Mouse (Mus musculus): Measurements from ENCODE around the gene Ripor3. TPM values are rescaled to one million over a fixed set of nuclear protein-coding genes. Genes with fewer than 3 reads are reported as not detected.

Gene Ripor3
- total RNA-seq, 2 experiments from 2014 or later: 1.6 to 1.7 TPM

GRCm38 (mm10) chr2:167997562-167997961, 12.9 kb downstream of the Ripor3 start:
- intact Hi-C loops (cut with DNase I; ENCODE audit: low total_unique reads): no loop called here
- DNase-seq: no peak

GRCm38 (mm10) chr2:167996672-167997215, 13.7 kb downstream of the Ripor3 start:
- no peak for DNase-seq
- intact Hi-C loops (cut with DNase I; ENCODE audit: low total_unique reads): no loop called here

DNA sequence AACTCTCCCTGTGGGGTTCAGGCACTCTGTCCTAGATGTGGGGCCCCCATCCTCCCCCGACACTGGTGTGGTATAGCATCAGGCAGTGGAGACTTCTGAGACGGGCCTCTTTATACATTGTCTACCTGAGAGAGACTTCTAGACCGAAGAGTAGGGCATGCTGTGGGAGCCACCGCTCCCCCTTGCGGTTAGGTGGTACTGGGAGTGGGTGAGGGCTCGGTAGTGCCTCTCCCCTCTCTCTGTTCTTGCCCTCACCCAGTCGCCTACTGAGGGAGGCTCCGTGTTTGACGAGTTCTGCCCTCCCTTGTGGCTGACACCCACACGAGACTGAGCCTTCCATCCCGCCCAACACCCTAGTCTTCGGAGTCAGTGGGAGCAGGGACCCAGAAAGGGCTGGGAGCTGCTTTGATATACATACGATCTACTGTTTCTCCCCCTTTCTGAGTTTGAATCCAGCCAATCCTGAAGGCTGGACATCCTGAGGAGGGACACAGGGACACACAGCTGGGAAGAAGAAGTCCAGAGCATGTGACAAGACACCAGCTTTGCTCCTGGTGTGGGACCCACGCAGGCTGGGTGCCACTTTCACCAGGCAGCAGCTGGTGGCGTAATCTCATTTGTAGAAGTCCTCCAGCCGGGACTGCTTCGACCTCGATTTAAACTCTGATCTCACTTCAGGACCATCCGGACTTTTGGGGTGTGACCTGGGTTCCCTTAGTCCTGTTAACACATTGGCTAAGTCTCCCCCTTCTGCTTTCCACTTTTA, 14.4 kb downstream of the Ripor3 start:
- intact Hi-C loops (cut with DNase I; ENCODE audit: low total_unique reads): no loop called here
- DNase-seq: no peak

DNA sequence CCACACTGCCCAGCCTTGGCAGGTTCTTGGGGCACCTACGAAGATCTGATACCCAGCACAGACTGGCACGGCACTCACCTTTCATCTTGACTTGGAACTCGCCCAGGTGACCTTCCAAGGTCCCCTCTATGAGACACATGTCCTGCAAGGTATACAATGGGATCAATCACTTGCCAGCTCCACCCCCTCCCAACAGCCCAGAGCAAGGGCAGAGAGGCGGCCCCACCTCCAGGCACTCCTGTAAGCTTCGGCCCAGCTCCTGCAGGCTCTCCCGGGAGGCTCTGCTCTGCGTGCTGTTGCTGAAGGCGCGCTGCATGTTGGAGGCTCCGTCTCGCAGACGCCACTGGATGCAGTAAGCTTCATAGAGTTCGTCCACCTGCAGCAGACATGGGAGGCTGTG, 17.2 kb downstream of the Ripor3 start:
- no peak for DNase-seq
- intact Hi-C loops (cut with DNase I; ENCODE audit: low total_unique reads): no loop called here

- DNase-seq: peak; percentile 73
- intact Hi-C loops (cut with DNase I; ENCODE audit: low total_unique reads): no loop called here
These were observed 21.1 kb downstream of the Ripor3 start for GRCm38 (mm10) chr2:167989310-167989709.

DNA sequence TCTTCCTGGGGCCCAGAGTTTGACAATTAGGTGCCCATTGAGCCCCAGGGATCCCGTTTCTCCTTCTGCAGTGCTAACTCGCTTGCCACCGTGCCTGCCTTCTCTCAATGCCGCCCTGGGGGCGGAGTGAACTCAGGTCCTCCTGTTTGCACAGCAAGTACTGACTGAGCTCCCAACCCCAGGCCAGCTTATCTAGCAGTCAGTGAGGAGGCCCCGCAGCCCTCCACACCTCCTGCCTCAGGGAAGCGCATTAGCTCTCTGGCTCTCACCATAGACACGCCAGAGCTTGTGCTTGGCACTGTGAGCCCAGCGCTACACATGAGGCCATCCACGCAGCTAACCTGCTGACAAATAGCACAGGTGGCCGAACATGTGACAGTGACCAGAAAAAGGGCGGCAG, 22.8 kb downstream of the Ripor3 start:
- DNase-seq: no peak
- intact Hi-C loops (cut with DNase I; ENCODE audit: low total_unique reads): no loop called here

DNA sequence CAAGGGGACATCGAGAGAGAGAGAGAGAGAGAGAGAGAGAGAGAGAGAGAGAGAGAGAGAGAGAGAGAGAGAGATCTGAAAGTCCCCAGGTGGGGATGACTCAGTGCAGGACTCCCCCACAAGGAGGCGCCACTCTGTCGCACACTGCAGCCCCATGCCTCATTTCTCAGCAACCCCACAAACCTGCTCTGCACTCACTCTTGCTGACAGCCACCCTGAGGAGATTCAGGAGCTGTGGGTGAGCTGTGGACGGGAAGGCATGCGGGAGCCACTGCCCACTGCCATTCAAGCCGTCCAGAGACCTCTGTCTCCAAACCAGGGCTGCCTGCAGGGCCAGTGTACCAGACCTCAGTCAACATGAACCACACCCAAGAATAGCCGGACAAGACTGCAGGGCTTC, 23.7 kb downstream of the Ripor3 start:
- peak; percentile 58 for DNase-seq
- intact Hi-C loops (cut with DNase I; ENCODE audit: low total_unique reads): no loop called here

GRCm38 (mm10) chr2:167984946-167985345, 25.5 kb downstream of the Ripor3 start:
- DNase-seq: no peak
- intact Hi-C loops (cut with DNase I; ENCODE audit: low total_unique reads): no loop called here

DNA sequence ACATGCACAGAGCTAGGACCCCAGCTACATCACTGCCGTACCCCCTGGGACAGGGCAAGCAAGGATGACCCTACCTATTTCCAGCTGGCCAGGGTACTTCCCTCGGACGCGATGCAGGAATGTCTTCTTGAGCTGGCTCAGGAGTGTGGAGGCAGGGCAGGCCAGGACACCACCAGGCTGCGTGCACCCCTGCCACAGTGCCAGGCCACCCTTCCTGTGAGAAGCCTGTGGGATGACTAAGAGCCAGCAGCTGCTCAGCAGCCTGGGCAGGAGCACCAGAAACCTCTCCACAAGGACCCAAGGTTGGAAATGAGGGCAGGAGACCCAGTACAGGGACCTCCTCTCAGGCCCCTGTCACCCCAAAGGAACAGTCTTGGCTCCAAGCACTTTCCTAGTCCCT, 26.0 kb downstream of the Ripor3 start:
- DNase-seq: peak; percentile 50
- intact Hi-C loops (cut with DNase I; ENCODE audit: low total_unique reads): no loop called here

GRCm38 (mm10) chr2:167982646-167983045, 27.8 kb downstream of the Ripor3 start:
- intact Hi-C loops (cut with DNase I; ENCODE audit: low total_unique reads): no loop called here

GRCm38 (mm10) chr2:167980391-167980790, 30.0 kb downstream of the Ripor3 start:
- intact Hi-C loops (cut with DNase I; ENCODE audit: low total_unique reads): no loop called here

More at GRCm38 (mm10) chr2:167982646-167983045, 27.8 kb downstream of the Ripor3 start:
- DNase-seq: peak; percentile 45

DNA sequence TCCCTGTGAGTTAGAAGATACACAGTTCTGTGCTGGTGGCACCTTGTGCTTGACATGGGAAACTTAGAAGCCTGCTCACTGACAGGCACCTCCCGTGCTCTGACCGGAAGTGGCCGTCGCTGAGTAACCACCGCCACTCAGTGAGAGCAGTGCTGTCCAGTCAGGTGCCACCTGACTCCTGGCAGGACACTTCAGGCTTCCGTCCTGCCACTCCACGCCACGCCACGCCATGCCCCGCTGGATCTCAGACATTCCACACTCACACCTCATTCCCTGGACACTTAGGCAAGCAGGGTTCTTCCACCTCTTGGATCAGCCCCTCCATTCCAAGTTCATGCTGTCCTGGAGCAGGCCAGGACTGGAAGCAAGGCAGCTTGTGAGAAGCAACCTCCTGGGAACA, 32.1 kb downstream of the Ripor3 start:
- DNase-seq: no peak
- intact Hi-C loops (cut with DNase I; ENCODE audit: low total_unique reads): no loop called here

More at GRCm38 (mm10) chr2:167980391-167980790, 30.0 kb downstream of the Ripor3 start:
- DNase-seq: no peak

GRCm38 (mm10) chr2:167975746-167976145, 34.7 kb downstream of the Ripor3 start:
- intact Hi-C loops (cut with DNase I; ENCODE audit: low total_unique reads): no loop called here
- DNase-seq: no peak

DNA sequence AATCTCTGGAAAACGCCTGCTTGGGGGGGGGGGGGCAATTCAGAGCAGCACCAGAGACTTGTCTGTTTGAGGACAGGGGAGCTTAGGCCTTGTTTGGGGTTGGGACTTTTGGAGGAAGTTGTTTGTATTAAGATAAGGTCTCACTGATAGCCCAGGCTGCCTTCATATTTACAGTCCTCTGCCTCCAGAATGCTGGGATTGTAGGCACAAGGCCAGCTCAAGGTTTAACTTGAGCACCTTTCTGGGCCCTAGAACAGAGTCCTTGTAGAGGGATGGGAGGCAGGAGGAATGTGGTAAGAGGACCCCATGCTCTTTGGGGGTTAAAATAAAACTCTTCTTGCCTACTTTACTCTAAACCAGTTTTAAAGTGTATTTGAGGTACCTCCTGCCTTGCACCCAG, 37.6 kb downstream of the Ripor3 start:
- intact Hi-C loops (cut with DNase I; ENCODE audit: low total_unique reads): no loop called here
- DNase-seq: no peak

DNA sequence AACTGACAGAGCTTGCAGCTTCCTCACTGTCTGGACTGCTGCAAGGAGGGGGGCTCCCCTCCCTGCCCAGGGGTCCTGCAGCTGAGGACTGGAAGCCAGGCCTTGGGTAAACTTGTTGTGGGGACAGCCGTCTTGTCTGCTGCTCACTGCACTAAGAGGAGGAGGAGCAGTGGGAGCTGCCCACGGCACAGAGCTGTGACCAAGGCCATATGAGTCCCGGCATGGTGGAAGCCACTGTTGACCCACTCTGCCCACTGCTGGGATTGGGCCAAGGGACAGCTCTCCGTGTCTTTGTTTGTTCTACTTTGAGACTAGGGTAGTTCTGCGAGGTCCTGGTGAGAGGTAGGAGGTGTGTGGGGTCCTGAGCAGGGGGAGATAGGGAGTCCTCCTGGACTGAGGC, 38.3 kb downstream of the Ripor3 start:
- intact Hi-C loops (cut with DNase I; ENCODE audit: low total_unique reads): no loop called here

GRCm38 (mm10) chr2:167969851-167970541, 40.4 kb downstream of the Ripor3 start:
- intact Hi-C loops (cut with DNase I; ENCODE audit: low total_unique reads): no loop called here
- DNase-seq: no peak

More for the DNA sequence above, 38.3 kb downstream of the Ripor3 start:
- no peak for DNase-seq

GRCm38 (mm10) chr2:167968504-167968903, 41.9 kb downstream of the Ripor3 start:
- DNase-seq: no peak
- intact Hi-C loops (cut with DNase I; ENCODE audit: low total_unique reads): no loop called here

DNA sequence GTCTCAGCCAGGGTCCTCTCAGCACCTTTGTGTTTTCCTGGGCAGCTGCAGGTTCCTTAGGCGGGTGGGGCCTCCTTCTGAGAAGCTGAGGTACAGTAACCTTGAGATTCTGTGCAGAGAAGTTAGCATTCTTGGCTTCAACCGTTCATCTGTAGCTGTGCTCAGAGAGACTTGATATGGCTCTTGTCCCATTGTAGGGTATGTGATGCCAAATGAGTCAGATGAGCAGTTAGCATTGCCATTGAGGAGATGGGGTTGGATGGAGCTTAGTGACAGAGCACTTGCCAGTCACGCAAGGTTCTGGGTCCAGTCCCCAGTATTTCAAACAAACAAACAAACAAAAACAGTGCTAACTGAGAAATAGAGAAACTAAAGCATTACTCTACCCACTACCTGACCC, 44.5 kb downstream of the Ripor3 start:
- intact Hi-C loops (cut with DNase I; ENCODE audit: low total_unique reads): no loop called here
- no peak for DNase-seq

GRCm38 (mm10) chr2:167964320-167964719, 46.1 kb downstream of the Ripor3 start:
- no peak for DNase-seq
- intact Hi-C loops (cut with DNase I; ENCODE audit: low total_unique reads): no loop called here

DNA sequence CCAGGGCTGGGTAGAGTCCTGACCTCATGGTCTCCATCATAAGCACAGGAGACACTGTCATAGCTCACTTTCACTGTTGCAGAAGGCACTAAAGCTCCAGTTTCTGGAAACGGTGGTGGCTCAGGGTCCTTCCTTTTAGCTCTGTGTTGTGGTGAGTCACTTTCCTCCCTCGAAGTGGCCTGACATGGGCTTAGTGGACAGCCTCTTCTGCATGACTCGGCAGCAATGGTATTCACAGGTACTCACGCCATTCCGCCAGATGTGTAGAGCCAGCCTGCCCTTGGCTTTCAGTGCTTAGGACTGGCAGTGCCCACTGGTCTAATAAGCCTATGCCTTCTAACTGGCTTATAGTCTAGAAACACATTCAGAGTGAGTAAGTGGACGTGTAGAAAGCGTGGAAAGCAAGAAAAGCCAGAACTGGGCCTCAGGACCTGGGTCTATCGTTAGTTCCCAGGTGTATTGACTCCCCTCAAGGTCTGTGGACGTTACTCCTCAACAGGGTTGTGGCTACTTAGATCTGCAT, 46.6 kb downstream of the Ripor3 start:
- DNase-seq: no peak
- intact Hi-C loops (cut with DNase I; ENCODE audit: low total_unique reads): no loop called here

DNA sequence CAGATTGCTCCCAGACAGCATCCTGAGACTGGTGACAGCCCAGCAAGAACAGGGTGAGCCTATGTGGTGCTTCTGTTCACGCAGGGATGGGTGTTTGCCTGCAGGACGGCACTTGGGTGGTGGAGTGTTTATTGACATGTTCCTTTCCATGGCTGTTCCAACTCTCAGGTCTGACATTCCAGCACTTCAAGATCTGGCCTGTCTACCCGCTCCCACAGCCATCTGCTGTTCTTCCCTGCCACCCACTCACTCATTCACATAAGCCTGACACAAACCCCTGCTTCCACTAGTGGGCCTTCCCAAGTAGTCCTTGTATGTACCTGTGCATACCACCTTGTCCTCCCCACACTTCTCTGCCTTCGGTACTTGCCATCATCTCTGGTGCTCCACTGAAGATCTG, 47.2 kb downstream of the Ripor3 start:
- DNase-seq: no peak
- intact Hi-C loops (cut with DNase I; ENCODE audit: low total_unique reads): no loop called here

Measured in gastrocnemius, postnatal 14 days (tissue).